Mouse (Mus musculus): ENCODE data around the gene Slc1a4.

Slc1a4 gene

GRCm38 (mm10) chr11:20332561-20333514 is at the start of gene Slc1a4:
Gene Slc1a4 (minus strand): TSS chr11:20332713.
- peak; percentile 99 for DNase-seq (ENCODE audit: extremely low spot score)

DNA sequence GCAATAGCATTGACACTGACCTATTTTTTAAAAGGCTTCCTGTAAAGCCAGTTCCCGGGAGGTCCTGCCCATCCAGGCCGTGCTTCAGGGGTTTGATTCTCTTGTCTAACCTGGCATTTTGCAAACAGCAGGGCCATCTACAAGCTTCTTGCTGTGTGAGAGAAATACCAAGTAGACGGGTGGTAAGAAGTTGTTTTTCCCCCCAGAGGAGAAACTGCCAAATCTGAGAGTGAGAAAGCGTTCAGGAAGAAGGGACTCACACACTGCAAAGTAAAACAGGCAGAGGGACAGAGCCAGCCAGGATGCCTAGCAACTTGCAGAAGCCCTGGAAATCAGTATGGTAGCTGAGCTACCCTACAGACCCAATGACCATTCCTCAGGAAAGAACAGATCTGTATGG is 47.6 kb upstream of the Slc1a4 start:
- DNase-seq (ENCODE audit: extremely low spot score): no peak

GRCm38 (mm10) chr11:20376642-20377041 is 44.1 kb upstream of the Slc1a4 start:
- DNase-seq (ENCODE audit: extremely low spot score): no peak

DNA sequence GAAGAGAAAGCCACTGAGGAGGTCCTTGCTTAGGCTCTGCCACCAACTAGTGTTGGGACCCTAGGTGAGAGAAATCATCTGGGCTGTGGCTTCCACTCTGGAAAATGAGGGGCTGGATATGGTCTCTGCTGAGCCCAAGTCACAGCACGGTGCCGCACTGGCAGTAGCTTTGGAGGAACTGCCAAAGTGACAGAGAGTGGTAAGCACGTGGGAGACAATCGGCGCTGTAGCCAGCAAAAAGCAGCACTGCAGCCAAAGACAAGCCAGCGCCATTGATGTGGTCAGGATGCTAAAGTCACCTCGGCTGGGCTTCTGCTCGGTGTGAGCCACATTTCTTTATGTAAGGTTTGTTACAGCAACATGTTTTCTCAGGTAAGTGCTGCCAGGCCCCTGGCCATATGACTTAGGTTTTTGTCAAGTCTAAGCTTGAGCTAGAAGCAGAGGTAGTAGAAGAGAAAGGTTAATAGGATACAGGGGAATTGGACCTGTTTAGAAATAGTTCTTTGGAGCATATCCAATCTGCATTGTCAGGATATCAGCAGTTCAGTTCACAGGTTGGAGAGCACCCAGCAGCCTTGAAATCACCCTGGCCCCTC is 40.2 kb upstream of the Slc1a4 start:
- no peak for DNase-seq (ENCODE audit: extremely low spot score)

- DNase-seq (ENCODE audit: extremely low spot score): no peak
These were observed 38.0 kb upstream of the Slc1a4 start for GRCm38 (mm10) chr11:20370486-20370885.

- DNase-seq (ENCODE audit: extremely low spot score): no peak
These were observed 33.9 kb upstream of the Slc1a4 start for GRCm38 (mm10) chr11:20366456-20366855.

DNA sequence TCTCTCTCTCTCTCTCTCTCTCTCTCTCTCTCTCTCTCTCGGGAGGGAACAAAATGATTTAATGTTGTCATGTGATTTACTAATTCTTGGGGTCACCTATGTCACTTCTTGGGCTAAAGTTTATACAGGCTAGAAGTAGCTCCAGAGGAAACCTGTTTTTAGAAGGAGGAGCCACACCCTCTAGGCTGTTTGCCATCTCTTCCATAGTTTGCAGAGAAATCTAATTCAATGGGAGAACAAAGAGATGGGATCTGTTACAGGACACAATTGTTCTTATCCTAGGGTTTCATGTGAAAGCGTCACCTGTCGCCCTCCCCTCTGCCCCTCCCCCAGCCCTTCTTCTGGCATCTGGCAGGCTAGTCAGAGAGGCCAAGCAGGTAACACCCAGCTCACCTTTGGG is 28.8 kb upstream of the Slc1a4 start:
- no peak for DNase-seq (ENCODE audit: extremely low spot score)

DNA sequence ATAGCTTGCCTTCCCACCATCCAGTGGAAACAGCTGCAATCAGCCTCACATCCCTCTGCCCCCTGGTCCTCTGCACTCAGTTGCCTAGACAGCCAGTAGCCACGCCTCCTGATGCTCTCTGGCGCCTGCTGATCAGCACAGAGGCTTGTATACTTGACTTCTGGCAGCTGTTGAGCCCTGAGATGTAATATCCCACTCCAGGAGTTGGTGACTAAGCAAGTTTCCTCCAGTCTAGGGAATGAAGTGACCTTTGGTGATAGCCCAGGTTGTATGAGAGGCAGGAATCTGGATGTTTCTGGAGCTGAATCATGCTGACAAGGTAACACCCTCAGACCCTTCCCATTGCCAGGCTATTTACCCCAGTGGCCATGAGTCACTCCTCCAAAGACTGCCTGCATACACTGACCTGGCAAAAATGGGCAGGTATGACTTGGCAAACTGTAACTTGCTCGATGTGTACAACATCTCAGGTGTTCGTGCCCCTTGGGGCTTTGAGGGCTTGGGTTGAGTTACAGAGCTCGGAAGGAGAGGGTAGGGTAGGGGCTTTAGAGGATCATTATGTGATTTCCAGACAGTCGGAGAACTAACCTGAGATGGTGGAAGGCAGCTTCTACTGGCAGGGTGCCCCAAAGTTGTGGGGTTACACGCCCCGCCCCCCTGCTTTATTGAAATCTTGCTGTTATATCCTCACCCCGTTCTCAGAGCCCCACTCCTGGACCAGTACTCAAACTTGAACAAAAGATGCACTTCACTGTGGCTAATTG is 25.4 kb upstream of the Slc1a4 start:
- DNase-seq (ENCODE audit: extremely low spot score): no peak

DNA sequence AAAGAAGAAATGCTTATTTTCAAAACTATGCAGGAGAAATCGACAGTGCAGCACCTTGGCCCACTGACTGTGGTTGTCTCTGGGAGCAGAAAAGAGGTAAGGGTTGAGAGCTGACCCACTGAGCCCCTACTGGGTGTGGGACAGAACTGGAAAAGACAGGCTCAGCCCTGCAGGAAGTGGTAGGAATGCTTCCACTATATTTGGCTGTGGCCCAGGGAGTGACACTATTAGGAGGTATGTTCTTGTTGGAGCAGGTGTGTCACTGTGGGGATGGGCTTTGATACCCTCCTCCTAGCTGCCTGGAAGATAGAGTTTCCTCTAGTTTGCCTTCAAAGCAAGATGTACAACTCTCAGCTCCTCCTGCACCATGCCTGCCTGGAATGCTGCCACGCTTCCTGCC is 16.0 kb upstream of the Slc1a4 start:
- DNase-seq (ENCODE audit: extremely low spot score): no peak

DNA sequence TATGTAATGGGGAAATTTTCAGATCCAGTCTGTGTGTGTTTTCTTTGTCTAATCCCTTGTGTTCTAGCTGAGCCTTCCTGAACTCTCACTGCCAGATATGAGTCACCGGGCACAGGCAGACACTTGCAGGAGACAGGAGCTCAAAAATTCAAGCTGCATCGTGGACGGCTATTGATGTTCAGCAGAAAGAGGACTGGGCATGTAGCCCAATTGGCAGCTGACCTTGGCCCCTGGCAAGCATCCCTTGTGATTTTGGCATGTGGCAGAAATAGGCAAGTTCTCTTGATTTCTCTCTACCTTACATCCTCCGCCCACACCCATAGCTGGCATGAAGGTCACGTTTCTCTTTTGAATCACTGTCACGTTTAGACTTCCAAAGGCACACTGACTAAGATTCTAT is 15.0 kb upstream of the Slc1a4 start:
- no peak for DNase-seq (ENCODE audit: extremely low spot score)

- no peak for DNase-seq (ENCODE audit: extremely low spot score)
These were observed 13.9 kb upstream of the Slc1a4 start for GRCm38 (mm10) chr11:20346369-20346768.

DNA sequence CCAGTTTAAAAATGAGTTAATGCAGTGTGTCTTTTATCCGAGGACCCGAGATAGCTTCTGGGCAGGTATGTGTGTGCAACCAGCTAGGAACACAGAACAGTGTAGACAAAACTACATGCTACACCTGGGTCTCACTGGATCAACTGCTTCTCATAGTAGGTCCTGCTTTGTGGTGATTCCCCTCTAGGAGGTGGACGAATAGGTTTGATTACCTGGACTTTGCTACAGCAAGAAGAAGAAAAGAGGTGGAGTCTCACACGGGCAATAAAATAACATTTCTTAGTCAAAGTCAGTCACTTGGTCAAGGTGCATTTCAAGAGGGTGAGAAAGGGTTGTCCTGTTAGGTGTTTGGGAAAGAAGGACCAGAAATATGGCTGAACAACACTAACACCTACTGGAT is 11.4 kb upstream of the Slc1a4 start:
- no peak for DNase-seq (ENCODE audit: extremely low spot score)

DNA sequence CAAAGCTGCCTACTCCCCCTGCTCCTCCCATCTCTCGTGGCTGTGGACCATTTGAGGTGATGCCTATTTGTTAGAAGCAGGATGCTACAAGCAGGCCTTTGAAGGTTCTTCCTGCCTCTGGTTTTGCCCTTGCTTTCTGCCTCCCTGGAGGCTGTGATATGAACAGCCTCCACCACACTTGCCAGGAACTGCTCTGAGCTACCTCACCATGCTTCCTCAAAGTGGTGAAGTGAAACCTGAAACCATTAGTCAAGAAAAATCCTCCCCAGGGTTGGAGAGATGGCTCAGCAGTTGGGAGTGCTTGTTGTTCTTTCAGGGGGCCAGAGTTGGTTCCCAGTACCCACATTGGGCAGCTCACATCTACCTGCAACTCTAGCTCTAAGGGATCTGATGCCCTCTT is 9.1 kb upstream of the Slc1a4 start:
- no peak for DNase-seq (ENCODE audit: extremely low spot score)

DNA sequence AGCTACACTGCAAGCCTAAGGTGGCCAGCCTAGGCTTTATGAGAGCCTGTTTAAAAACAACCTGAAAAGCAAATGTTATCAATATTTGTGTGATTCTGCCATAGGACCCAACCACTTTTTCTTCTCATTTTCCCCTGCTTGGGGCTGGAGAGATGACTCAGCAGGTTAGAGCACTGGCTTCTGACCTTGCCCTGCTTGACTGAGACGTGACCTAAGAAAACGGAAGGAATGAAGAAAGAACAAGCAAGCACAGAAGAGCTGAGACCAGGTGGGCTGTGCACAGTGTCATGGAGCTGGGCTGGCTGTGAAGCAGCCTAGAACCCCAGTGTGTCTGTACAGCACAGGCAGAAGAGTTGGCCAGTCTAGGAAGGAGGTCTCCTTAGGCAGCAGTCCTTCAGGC is 6.2 kb upstream of the Slc1a4 start:
- DNase-seq (ENCODE audit: extremely low spot score): no peak

- no peak for DNase-seq (ENCODE audit: extremely low spot score)
These were observed 1.8 kb upstream of the Slc1a4 start for GRCm38 (mm10) chr11:20334301-20334700.

GRCm38 (mm10) chr11:20331690-20332537 is 599 bp downstream of the Slc1a4 start:
- DNase-seq (ENCODE audit: extremely low spot score): no peak

DNA sequence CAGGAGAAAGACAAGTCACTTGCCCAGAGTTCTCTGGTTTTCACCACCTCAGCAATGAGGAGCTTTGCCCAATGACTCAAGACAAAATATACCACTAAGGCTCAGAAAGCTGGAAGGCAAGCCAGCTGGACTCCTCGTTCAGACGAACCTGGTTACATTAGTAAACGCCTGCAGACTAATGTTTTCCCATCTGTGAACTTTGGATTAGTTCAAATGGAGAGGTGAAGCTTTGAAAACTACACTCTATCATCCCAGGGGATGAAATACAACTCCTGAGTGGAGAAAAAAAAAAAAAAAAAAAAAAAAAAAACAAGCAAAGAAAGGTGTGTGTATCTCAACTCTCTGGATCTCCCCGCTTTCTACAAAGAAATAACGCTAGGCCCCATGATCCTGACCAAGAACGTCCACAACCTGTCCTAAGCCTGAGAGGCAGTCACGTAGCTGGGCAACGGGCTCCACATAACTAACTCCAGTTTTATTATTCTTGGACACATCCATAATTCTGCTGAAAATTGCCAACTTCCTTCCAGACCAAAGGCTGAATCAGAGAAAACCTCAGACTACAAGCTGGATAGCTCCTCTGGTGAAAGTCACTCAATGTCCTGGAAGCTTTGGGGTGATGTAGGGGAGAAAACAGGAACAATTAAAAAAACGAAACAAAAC is 1.4 kb downstream of the Slc1a4 start:
- no peak for DNase-seq (ENCODE audit: extremely low spot score)

DNA sequence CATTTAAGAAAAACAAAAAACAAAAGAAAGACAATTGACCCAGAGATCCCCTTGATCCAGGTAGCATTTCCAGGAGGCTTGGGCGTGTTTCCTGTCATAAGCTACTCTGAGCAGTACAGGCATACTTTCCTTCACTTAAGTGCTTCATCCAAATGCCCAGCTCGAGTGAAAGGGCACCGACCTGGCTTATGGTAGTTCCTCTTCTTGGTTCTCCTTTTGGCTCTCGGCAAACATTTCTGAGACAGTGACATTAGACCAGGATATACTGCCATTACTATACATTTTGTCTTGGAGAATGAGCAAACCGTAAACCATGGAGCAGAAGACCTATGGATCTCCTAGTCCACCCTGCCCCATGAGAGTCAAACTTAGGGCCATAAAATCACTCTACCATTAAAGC is 2.8 kb downstream of the Slc1a4 start:
- DNase-seq (ENCODE audit: extremely low spot score): no peak

GRCm38 (mm10) chr11:20328771-20329170 is 3.7 kb downstream of the Slc1a4 start:
- DNase-seq (ENCODE audit: extremely low spot score): no peak

GRCm38 (mm10) chr11:20326328-20326995 is 6.1 kb downstream of the Slc1a4 start:
- no peak for DNase-seq (ENCODE audit: extremely low spot score)

All from embryo, embryonic 9.5 days (tissue).